Mouse (Mus musculus) erythroblast, embryonic 14.5 days (primary cell): Measurements from ENCODE around the gene Ap2b1.

Source experiments
- GATA1 ChIP-seq: IDR thresholded peaks from 2 replicates; pipeline ENCODE4 v1.6.1; 2012; ENCODE audit warnings: low read length, inconsistent platforms, mixed read lengths
- TAL1 ChIP-seq: IDR thresholded peaks from 3 replicates; pipeline ENCODE4 v1.6.1; 2012; ENCODE audit warnings: low read length, inconsistent platforms, mixed read lengths

GRCm38 (mm10) chr11:83409792-83410291 is 111.0 kb downstream of the Ap2b1 start:
- TF ChIP-seq TAL1 (no peak), GATA1 (no peak)
